Mouse (Mus musculus) adrenal gland, postnatal 10 days (tissue): Measurements from ENCODE around the gene Als2cr12. TPM values are rescaled to one million over a fixed set of nuclear protein-coding genes. Genes with fewer than 3 reads are reported as not detected.
"Not testable (repeated sequence)": the region's sequence is repeated elsewhere in the genome, so short reads cannot be mapped to it uniquely, and the experiment has no call there.

Source experiments
- DNase-seq: peaks from one replicate; pipeline ENCODE4 v3.0.0; 2021; ENCODE audit warnings: mixed read lengths
- total RNA-seq, 2 experiments: library from RNA; stranded (reverse); gene quantifications; 2 replicates each; pipeline ENCODE4 v1.2.3; 2021

Als2cr12 gene
- total RNA-seq, 2 experiments from 2014 or later: 4.8 to 6.2 TPM

DNA sequence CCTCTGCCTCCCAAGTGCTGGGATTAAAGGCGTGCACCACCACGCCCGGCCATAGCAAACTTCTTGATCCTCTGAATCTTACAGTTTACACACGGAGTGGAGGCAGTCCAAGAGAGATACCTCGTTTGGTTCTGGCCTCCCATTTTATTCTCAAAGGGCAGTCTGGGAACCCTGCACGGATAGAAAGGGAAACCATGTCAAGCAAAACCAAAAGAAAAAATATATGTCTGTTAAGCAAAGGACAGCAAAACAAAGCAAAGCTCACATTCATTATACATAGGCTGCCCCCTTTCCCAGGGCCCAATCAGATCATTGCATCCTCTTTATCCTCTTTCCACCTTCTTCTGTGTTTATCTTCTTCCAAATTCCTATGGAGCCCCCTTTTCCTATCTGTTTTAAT is 82.0 kb downstream of the Als2cr12 start:
- DNase-seq: peak; percentile 28

GRCm38 (mm10) chr1:58610611-58611010 is 85.2 kb downstream of the Als2cr12 start:
- no peak for DNase-seq

GRCm38 (mm10) chr1:58610166-58610565 is 85.6 kb downstream of the Als2cr12 start:
- DNase-seq: peak; percentile 16

- DNase-seq: not testable (repeated sequence)
Measured at GRCm38 (mm10) chr1:58609591-58609990, 86.2 kb downstream of the Als2cr12 start.

DNA sequence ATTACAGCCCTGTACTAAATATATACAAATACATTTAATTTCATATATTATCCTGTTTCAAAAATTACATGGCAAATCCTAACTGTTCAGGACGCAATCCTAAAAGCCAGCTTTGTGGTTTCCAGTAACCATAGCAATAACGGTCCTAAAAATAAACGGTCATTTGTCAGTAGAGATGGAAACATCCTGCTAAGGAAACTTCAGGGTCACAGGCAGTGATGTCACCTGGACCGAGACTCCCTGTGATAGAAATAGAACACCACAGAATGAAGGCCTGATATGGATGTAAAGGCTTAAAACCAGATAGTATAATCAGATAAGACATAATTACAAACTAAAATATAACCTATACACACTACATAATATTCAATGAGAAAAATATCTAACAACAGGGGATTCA is 92.1 kb downstream of the Als2cr12 start:
- DNase-seq: no peak

- DNase-seq: no peak
Measured at GRCm38 (mm10) chr1:58602681-58603080, 93.1 kb downstream of the Als2cr12 start.

Other genes starting within 250 kb of the Als2cr12 start
- gene Orc2, start 190.9 kb downstream of the Als2cr12 start, total RNA-seq: 10 to 100 TPM; 21.3 to 25.5 TPM
- 10 to 100 TPM; 39.3 to 45.0 TPM for gene Fam126b, start 109.7 kb downstream of the Als2cr12 start, total RNA-seq
- gene Ndufb3, start 109.6 kb downstream of the Als2cr12 start, total RNA-seq: 100 to 1,000 TPM; 236 to 243 TPM
- 100 to 1,000 TPM; 101 to 102 TPM for gene Cflar, start 15.5 kb upstream of the Als2cr12 start, total RNA-seq
- gene Casp8, start 99.4 kb upstream of the Als2cr12 start, total RNA-seq: 10 to 100 TPM; 25.9 to 26.3 TPM